Mouse (Mus musculus) ES-E14 (cell line): ENCODE results near the gene Litaf. TPM values are rescaled to one million over a fixed set of nuclear protein-coding genes. Genes with fewer than 3 reads are reported as not detected.

Experiments
- DNase-seq: peaks from one replicate; pipeline ENCODE4 v3.0.0-alpha.2; 2013; ENCODE audit warnings: low read depth, low spot score
- H3K27ac ChIP-seq: 2 replicates; pipeline ENCODE4 v1.5.1; 2012; ENCODE audit warnings: low read depth, mild to moderate bottlenecking, low read length, moderate library complexity, mixed read lengths; ENCODE audit not compliant: poor library complexity, insufficient read depth, severe bottlenecking
- H3K36me3 ChIP-seq: 2 replicates; pipeline ENCODE4 v1.6.1; 2012; ENCODE audit warnings: mild to moderate bottlenecking, low read length, moderate library complexity, mixed read lengths; ENCODE audit not compliant: control insufficient read depth, poor library complexity, insufficient read depth, severe bottlenecking
- H3K4me1 ChIP-seq, 2 experiments: fragments of 150-350 bp in 1 of 2; sonication (generic) in 1 of 2; 2 replicates each; pipeline ENCODE4 v1.6.1; 2012; ENCODE audit warnings: low read length in 2 of 2, mild to moderate bottlenecking in 1 of 2, mixed read lengths in 1 of 2; ENCODE audit not compliant: control insufficient read depth in 2 of 2, insufficient read depth in 2 of 2, poor library complexity in 1 of 2
- H3K4me3 ChIP-seq, 2 experiments: fragments of 150-350 bp in 1 of 2; sonication (generic) in 1 of 2; 2 replicates each; pipeline ENCODE4 v1.5.1; 2012; ENCODE audit warnings: low read length in 2 of 2, low read depth in 1 of 2, mild to moderate bottlenecking in 1 of 2, mixed read lengths in 1 of 2; ENCODE audit not compliant: insufficient read depth in 1 of 2, poor library complexity in 1 of 2, severe bottlenecking in 1 of 2
- H3K9ac ChIP-seq: 2 replicates; pipeline ENCODE4 v1.6.1; 2012; ENCODE audit warnings: low read depth, mild to moderate bottlenecking, low read length, mixed read lengths; ENCODE audit not compliant: poor library complexity, insufficient read depth, severe bottlenecking
- H3K9me3 ChIP-seq: fragments of 150-350 bp; sonication (generic); 2 replicates; pipeline ENCODE4 v1.6.1; 2012; ENCODE audit warnings: low read depth, mild to moderate bottlenecking, low read length; ENCODE audit not compliant: control insufficient read depth, insufficient read depth
- CHD2 ChIP-seq: IDR thresholded peaks from 2 replicates; pipeline ENCODE4 v1.6.1; 2014; ENCODE audit warnings: mild to moderate bottlenecking, low read depth, low read length, inconsistent platforms
- HCFC1 ChIP-seq: IDR thresholded peaks from 2 replicates; pipeline ENCODE4 v1.6.1; 2012; ENCODE audit warnings: low read length, inconsistent platforms, borderline replicate concordance; ENCODE audit not compliant: insufficient read depth
- MAFK ChIP-seq: IDR thresholded peaks from 2 replicates; pipeline ENCODE4 v1.6.1; 2014; ENCODE audit warnings: mild to moderate bottlenecking, low read depth, low read length, inconsistent platforms; ENCODE audit not compliant: insufficient read depth
- ZC3H11A ChIP-seq: IDR thresholded peaks from 2 replicates; pipeline ENCODE4 v1.6.1; 2012; ENCODE audit warnings: low read depth, mild to moderate bottlenecking, inconsistent platforms, low read length, borderline replicate concordance
- ZNF384 ChIP-seq: IDR thresholded peaks from 2 replicates; pipeline ENCODE4 v1.6.1; 2012; ENCODE audit warnings: low read depth, low read length, inconsistent platforms
- in situ Hi-C, 2 experiments: fragments of 600-800 bp; cut with MboI; formaldehyde crosslinking; loops; one replicate each; pipeline ENCODE4 v1.15.1; 2025; ENCODE audit warnings: low sequenced_read_pairs in 2 of 2, inconsistent platforms in 1 of 2; ENCODE audit not compliant: unreplicated experiment in 2 of 2
- total RNA-seq: library from RNA; depleted of rRNA; stranded (reverse); fragments of 300-350 nt; gene quantifications from 2 replicates; pipeline ENCODE4 v1.2.3, GENCODE M21; 2012

Gene Litaf
- total RNA-seq, 1 experiment = 25.9 TPM

DNA sequence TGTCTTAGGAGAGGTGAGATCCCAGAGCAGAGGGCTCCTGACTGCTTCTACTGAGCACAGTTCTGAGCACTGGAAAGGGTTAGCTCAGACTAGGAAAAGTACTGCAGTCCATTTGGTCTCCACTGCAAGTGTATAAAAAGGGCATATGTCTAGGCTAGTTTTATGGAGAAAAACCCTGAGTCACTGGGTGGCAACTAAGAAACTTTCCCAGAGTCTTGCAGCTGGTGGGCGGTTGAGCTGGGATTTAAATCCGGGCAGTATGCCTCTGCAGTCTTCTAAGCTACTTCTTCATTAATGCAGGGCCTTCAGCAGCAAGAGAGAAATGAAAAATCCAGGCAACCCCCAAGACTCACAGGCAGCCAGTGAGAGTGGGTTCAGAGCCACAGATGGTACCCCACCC lies 15.7 kb downstream of the Litaf start:
- no peaks in the 10 kb centered on the region for H3K36me3 ChIP-seq
- no peak overlapping the region for H3K9ac ChIP-seq
- no peak for TF ChIP-seq ZNF384
- TF ChIP-seq CHD2 = no peak
- no peak for TF ChIP-seq MAFK
- TF ChIP-seq HCFC1 = no peak
- in situ Hi-C loops = no loop called here
- peaks cover 0 to 2% of the 10 kb centered on the region in 2 experiments; a peak in 1 of 4 replicates for H3K4me1 ChIP-seq
- no peak for DNase-seq
- no peak overlapping the region for H3K27ac ChIP-seq
- no peaks in the 10 kb centered on the region for H3K9me3 ChIP-seq
- H3K4me3 ChIP-seq = no peak overlapping the region

DNA sequence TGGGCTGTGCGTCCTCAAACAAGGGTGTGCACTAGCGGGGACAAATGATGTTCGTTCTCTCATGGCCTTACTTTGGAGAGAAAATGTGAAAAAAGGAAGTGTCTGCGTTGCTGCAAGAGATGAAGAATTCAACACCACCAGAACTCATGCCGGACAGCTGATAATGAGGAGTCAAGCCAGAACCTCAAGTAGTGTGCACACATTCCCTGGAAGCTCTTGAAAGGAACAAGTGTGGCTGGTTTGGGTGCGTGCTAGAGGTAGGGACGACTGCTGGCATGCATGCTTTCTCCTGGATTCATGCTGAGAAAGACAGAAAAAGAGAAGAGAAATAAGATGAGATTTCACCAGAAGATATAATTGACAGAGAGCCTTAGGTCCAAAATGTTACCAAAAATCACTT lies 18.8 kb downstream of the Litaf start:
- H3K27ac ChIP-seq = no peak overlapping the region
- no peak for DNase-seq
- H3K4me1 ChIP-seq = no peaks in the 10 kb centered on the region
- H3K4me3 ChIP-seq = no peak overlapping the region
- H3K9ac ChIP-seq = no peak overlapping the region
- H3K9me3 ChIP-seq = no peaks in the 10 kb centered on the region
- in situ Hi-C loops = no loop called here
- TF ChIP-seq ZC3H11A (no peak), MAFK (no peak), ZNF384 (no peak), CHD2 (no peak), HCFC1 (no peak)
- no peaks in the 10 kb centered on the region for H3K36me3 ChIP-seq

DNA sequence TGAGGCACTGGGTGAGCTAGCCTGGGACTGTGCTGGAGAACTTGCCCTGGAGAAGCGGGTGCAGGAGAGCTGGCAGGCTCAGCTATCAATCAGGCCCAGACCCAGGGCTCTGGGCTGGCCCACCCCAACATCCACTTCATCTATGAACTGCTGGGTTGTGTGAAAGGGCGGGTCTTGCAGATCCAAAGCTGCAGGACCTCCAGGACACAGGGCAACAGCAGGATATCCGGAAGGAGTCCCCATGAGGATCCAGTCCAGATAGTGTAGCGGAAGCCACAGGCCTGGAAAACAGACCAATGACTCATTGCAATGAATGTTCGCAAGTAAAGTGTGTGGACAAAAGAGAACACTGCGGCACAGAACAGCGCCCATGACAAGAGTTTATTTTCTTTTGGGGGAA lies 19.5 kb downstream of the Litaf start:
- Histone ChIP-seq H3K4me1 (no peaks in the 10 kb centered on the region), H3K9me3 (no peaks in the 10 kb centered on the region), H3K36me3 (no peaks in the 10 kb centered on the region), H3K4me3 (peak overlapping the region in 1 of 2 experiments; percentile 26; a peak in 1 of 4 replicates), H3K9ac (no peak overlapping the region), H3K27ac (no peak overlapping the region; the same call in 1 of the 2 replicates)
- TF ChIP-seq HCFC1 (no peak), CHD2 (no peak), ZNF384 (no peak), MAFK (no peak), ZC3H11A (no peak)
- in situ Hi-C loops = no loop called here
- no peak for DNase-seq

DNA sequence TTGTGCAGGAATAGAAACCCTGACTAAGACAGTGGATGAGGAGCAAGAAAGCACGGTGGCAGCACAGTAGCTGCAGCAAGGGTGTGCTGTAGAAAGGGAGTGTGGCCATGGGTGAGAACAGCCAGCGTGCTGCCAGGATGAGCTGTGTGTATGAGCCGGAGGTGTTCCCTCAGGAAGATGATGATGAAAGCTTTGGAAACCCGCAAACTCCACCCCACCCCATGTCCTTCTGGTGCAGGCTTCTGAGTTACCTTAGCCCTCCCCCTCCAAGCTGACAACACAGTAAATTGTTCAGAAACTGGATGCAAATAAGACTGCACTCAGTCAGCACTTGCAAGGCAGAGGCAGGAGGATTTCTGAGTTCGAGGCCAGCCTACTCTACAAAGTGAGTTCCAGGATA lies 22.7 kb downstream of the Litaf start:
- no peak for DNase-seq
- H3K9ac ChIP-seq = no peak overlapping the region
- in situ Hi-C loops = no loop called here
- no peaks in the 10 kb centered on the region for H3K4me1 ChIP-seq
- no peaks in the 10 kb centered on the region for H3K36me3 ChIP-seq
- no peak overlapping the region for H3K4me3 ChIP-seq
- TF ChIP-seq MAFK = no peak
- TF ChIP-seq HCFC1 = no peak
- no peak for TF ChIP-seq ZC3H11A
- no peak for TF ChIP-seq ZNF384
- no peak for TF ChIP-seq CHD2
- H3K27ac ChIP-seq = no peak overlapping the region
- H3K9me3 ChIP-seq = no peaks in the 10 kb centered on the region

DNA sequence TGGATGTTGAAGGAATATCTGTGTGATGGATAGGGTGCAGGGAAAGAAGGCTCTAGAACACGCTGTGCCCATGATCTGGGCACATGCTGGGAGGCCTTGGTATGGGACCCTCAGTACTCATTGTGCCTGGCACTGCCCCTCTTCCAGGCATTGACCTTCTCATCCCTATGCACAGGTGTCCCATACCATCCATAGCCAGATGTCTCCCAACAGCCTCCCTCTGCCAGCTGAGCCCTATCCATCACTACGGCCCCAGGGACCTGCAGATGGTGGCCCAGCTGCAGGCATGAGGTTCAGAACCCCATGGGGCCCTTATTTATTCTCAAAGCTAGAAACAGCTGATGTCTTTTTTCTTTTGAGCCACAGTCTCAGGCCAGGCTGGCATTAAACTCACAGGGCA lies 25.4 kb downstream of the Litaf start:
- no peak for DNase-seq
- Histone ChIP-seq H3K4me3 (no peak overlapping the region), H3K9me3 (no peaks in the 10 kb centered on the region), H3K36me3 (no peaks in the 10 kb centered on the region), H3K9ac (no peak overlapping the region), H3K4me1 (no peaks in the 10 kb centered on the region; a peak in 1 of 4 replicates), H3K27ac (no peak overlapping the region)
- in situ Hi-C loops = no loop called here
- TF ChIP-seq ZC3H11A (no peak), ZNF384 (no peak), MAFK (no peak), HCFC1 (no peak), CHD2 (no peak)
